Mouse (Mus musculus) neural tube, embryonic 14.5 days (tissue): Measurements from ENCODE around the gene Crls1. TPM values are rescaled to one million over a fixed set of nuclear protein-coding genes. Genes with fewer than 3 reads are reported as not detected.
A peak's percentile ranks its signal among the peaks of the same experiment; 100 is the strongest.

Experiments
- ATAC-seq: fragments of 200-750 bp; cut with Nextera tagmentation; 2 replicates; pipeline ENCODE4 v1.8.0; 2017; ENCODE audit warnings: low read depth, mild to moderate bottlenecking, moderate TSS enrichment, moderate library complexity
- H3K27ac ChIP-seq: fragments of 300-500 bp; sonication (generic); 2 replicates; pipeline ENCODE4 v1.5.1; 2014; ENCODE audit warnings: low read depth, mild to moderate bottlenecking, control low read depth, low read length, moderate library complexity, mixed read lengths
- H3K27me3 ChIP-seq: fragments of 300-500 bp; sonication (generic); 2 replicates; pipeline ENCODE4 v1.6.1; 2014; ENCODE audit warnings: low read length; ENCODE audit not compliant: control insufficient read depth, insufficient read depth
- H3K36me3 ChIP-seq: fragments of 300-500 bp; sonication (generic); 2 replicates; pipeline ENCODE4 v1.6.1; 2014; ENCODE audit warnings: low read length, mixed read lengths; ENCODE audit not compliant: control insufficient read depth, insufficient read depth
- H3K4me1 ChIP-seq: fragments of 300-500 bp; sonication (generic); 2 replicates; pipeline ENCODE4 v1.6.1; 2014; ENCODE audit warnings: low read length; ENCODE audit not compliant: control insufficient read depth, insufficient read depth
- H3K4me2 ChIP-seq: fragments of 300-500 bp; sonication (generic); 2 replicates; pipeline ENCODE4 v1.6.1; 2014; ENCODE audit warnings: mild to moderate bottlenecking, low read depth, low read length, control low read depth
- H3K4me3 ChIP-seq: fragments of 300-500 bp; sonication (generic); 2 replicates; pipeline ENCODE4 v1.5.1; 2014; ENCODE audit warnings: low read depth, low read length, control low read depth, mixed read lengths
- H3K9ac ChIP-seq: fragments of 300-500 bp; sonication (generic); replicated peaks from 2 replicates; pipeline ENCODE4 v1.6.1; 2014; ENCODE audit warnings: low read depth, mild to moderate bottlenecking, control low read depth, low read length, mixed read lengths
- H3K9me3 ChIP-seq: fragments of 300-500 bp; sonication (generic); 2 replicates; pipeline ENCODE4 v1.6.1; 2016; ENCODE audit warnings: low read length; ENCODE audit not compliant: control insufficient read depth
- WGBS: fragments of 180-500 bp; shearing (Covaris S2); extraction: QIAGEN DNeasy Blood & Tissue Kit; methylation state at CpG from one replicate; pipeline ENCODE4 v1.1.7; 2014; 5-methylcytosine and 5-hydroxymethylcytosine counted together
- polyA plus RNA-seq: library from polyadenylated mRNA; unstranded; fragments of >200 nt; fragmentation: Nextera tagmentation; extraction: Ambion mirVana; gene quantifications from 2 replicates; pipeline ENCODE4 v1.2.1, GENCODE M21; 2014

Crls1 gene
- polyA plus RNA-seq = 11.3 and 11.6 TPM in 2 replicates

DNA sequence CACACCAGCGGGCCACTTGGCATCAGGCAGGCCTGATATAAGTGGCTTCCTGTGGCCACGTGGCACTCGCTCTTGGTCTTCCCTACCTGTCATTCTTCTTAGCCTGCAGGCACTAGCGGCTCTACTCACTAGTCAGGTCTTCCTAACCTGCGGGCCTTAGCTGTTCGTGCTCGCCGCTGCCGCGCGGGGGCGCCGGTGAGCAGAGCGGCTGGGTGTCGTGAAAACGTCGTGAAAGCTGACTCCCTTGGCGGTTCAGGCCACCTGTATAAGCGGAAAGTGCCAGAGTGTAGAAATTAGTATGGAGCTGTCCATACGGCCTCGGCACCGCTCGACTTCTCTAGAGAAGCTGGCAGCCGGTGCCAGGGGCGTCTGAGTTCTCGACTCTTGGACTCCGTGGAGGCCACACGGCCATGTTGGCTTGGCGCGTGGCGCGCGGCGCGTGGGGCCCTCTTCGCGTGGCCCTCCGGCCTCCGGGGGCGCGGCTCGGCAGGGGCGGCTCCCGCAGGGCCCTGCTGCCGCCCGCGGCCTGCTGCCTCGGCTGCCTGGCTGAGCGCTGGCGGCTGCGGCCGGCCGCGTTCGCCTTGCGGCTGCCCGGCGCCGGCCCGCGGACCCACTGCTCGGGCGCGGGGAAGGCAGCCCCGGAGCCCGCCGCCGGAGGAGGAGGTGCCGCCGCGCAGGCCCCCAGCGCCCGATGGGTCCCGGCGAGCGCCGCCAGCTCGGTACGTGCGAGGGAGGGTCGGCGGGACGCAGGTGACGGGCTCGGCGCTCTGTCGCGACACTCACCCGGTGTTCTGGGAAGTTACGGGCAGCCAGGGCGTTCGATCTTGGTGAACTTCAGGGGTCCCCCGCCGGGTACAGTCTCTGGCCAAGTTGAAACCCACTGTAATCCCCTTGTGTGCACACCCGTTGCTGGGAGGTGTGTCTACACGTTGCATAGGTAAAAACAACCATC is at the start of gene Crls1:
Gene Crls1, plus strand, starts transcription at position 260 of the 952 bp plus-strand sequence.
- H3K4me3 ChIP-seq = peak within 1 kb of the TSS; percentile 91

DNA sequence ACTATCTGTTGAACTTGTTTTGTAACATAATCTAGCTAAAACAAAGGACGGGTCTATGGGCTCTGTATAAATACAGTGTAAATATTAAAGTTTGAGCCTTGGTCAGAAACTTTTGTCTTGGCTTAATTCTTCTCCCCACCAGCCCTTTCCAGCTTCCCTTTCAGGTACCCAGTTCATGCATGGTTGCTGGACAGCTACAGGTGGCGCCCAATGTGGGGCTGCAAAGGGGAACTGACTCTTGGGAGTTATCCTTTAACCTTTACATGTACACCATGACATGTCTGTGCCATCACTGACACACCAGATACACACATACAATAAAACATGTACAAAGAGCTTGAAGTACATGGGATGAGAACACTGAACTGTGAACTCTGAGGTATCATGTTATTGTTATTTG is 43.5 kb upstream of the Crls1 start:
- Histone ChIP-seq H3K4me3 (no peak overlapping the region), H3K4me1 (no peaks in the 10 kb centered on the region), H3K4me2 (no peak overlapping the region), H3K27ac (no peak overlapping the region), H3K27me3 (no peaks in the 10 kb centered on the region), H3K9me3 (no peaks in the 10 kb centered on the region), H3K9ac (no peak overlapping the region), H3K36me3 (peaks cover 34% of the 10 kb centered on the region)
- ATAC-seq = no peak
- WGBS = 90% methylated on average over 2 of the region's 2 CpGs

More for the DNA sequence above, at the start of gene Crls1:
- Histone ChIP-seq H3K4me2 (peak within 1 kb of the TSS; percentile 83), H3K4me1 (peaks cover 16% of the 10 kb centered on the region), H3K9me3 (no peaks in the 10 kb centered on the region), H3K27me3 (no peaks in the 10 kb centered on the region), H3K9ac (peak within 1 kb of the TSS; percentile 87), H3K36me3 (peaks cover 10% of the 10 kb centered on the region), H3K27ac (peak within 1 kb of the TSS; percentile 77)
- WGBS = 1% methylated on average over 70 of the region's 96 CpGs
- peak; percentile 95 for ATAC-seq

DNA sequence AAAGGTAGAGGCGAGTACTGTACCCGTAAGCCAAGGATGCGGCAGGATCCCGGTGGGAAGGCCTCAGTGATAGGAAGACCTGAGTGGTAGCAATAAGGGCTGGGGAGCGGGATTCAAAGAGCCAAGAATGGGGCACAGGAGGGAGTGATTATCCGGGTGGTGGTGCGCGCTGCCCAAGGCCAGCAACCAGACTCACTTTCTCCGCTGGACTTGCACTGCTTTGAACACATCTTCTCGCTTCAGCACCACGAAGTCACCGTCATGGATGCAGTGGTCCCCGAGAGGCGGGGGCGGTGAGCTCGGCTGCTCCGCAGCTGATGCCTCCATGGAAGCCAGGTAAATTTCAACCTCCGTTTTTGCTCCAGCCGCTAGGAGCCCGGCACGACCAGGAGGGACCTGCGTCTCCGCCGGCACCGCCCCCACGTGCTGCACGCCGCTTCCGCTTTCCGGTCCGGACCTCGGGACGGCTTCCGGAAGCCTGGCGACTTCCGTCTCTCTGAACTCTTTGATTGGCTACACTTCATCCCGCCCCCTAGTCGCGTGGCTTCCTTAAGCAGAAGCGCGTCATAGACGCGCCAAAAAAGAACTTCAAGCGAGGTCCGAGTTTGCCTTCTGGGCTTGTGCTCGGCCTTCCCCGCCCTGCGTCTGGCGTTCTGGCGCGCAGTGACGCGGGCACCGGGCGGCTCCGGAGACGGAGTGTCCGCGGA is 30.7 kb upstream of the Crls1 start, which contains the start of the genes Trmt6 and Mcm8:
Gene Trmt6, minus strand, starts transcription at position 448 of the 707 bp plus-strand sequence.
Gene Mcm8, plus strand, starts transcription at position 534 of the 707 bp plus-strand sequence.
- WGBS = under 1% methylated on average over 59 of the region's 59 CpGs
- no peaks in the 10 kb centered on the region for H3K9me3 ChIP-seq
- peak within 1 kb of the TSS; percentile 44; the same call in 1 of the 2 replicates for H3K27ac ChIP-seq
- peak within 1 kb of the TSS; percentile 82 for H3K4me2 ChIP-seq
- peak within 1 kb of the TSS; percentile 64 for H3K9ac ChIP-seq
- peak; percentile 100 for ATAC-seq
- no peaks in the 10 kb centered on the region for H3K27me3 ChIP-seq
- peaks cover 8% of the 10 kb centered on the region; the same call in 1 of the 2 replicates for H3K36me3 ChIP-seq
- peaks cover 10% of the 10 kb centered on the region for H3K4me1 ChIP-seq
- H3K4me3 ChIP-seq = peak within 1 kb of the TSS; percentile 78

DNA sequence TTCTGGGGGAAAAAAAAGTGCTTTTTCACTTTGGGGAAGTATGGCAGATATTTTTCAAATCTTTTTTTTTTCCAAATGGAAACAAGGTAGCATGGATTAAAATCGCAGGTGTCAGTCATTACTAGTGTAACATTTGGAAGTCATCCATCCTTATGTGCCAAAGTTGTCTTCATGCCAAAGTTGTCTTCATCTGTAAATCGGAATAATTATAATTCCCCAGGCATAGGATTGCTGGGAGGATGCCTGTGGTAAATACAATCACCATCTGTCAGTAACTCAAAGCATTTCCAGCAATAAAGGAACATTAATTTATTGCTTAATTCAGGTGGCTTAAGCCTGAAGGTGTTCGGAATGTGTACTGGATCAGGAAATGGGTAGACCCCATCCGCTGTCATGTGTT is 5.4 kb upstream of the Crls1 start:
- Histone ChIP-seq H3K4me3 (no peak overlapping the region), H3K4me2 (no peak overlapping the region), H3K27ac (no peak overlapping the region), H3K36me3 (no peaks in the 10 kb centered on the region), H3K4me1 (peaks cover 2% of the 10 kb centered on the region; the same call in 1 of the 2 replicates), H3K27me3 (no peaks in the 10 kb centered on the region), H3K9ac (no peak overlapping the region), H3K9me3 (no peaks in the 10 kb centered on the region)
- 93% methylated on average over 4 of the region's 4 CpGs for WGBS
- no peak for ATAC-seq

DNA sequence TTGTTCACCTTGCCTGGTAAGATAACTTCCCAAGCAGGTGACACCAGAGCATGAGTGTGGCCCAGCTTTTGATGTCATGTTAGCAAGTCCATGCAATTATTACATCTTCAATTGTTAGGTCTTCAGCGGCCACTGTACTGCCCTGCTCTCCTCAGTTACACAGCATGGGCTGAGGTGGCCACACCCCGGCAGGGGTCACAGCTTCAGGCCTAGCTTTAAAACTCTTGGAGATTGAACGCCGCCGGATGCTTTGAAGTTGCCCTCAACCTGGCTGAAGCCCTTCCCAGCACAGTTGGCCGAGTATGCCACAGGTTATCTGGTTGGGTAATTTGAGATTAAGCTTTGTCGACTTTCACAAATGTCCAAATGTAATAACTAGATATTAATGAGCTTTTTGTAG is 1.1 kb downstream of the Crls1 start:
- H3K27ac ChIP-seq = no peak overlapping the region
- peak overlapping the region; percentile 91 for H3K4me3 ChIP-seq
- no peaks in the 10 kb centered on the region for H3K27me3 ChIP-seq
- no peak for ATAC-seq
- no peaks in the 10 kb centered on the region for H3K9me3 ChIP-seq
- H3K9ac ChIP-seq = peak overlapping the region; percentile 87
- H3K4me2 ChIP-seq = peak overlapping the region; percentile 83
- peaks cover 16% of the 10 kb centered on the region for H3K4me1 ChIP-seq
- WGBS = 38% methylated on average over 7 of the region's 7 CpGs
- H3K36me3 ChIP-seq = peaks cover 13% of the 10 kb centered on the region

DNA sequence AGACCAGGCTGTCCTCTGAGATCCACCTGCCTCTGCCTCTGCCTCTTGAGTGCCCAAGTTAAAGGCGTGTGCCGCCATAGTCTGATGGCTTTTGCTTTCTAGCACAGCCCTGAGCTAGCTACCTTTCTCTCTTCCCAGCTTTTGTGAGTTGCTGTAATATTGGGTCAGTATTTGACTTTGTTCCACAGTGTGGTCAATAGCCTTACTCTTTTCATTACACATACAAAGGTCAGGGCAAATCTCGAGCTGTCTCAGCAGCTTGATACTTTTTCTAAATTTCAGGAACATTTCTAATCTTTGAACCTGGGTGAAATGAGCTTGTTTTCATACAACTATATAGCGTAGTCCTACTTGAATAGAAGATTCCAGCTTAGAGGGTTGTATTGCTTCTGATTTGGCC is 1.9 kb downstream of the Crls1 start:
- H3K9ac ChIP-seq = no peak overlapping the region
- H3K4me1 ChIP-seq = peaks cover 16% of the 10 kb centered on the region
- peak overlapping the region; percentile 83; the same call in 1 of the 2 replicates for H3K4me2 ChIP-seq
- no peak overlapping the region for H3K4me3 ChIP-seq
- no peaks in the 10 kb centered on the region for H3K9me3 ChIP-seq
- ATAC-seq = no peak
- H3K27me3 ChIP-seq = no peaks in the 10 kb centered on the region
- no peak overlapping the region for H3K27ac ChIP-seq
- 92% methylated on average over 4 of the region's 4 CpGs for WGBS
- peaks cover 13% of the 10 kb centered on the region for H3K36me3 ChIP-seq

DNA sequence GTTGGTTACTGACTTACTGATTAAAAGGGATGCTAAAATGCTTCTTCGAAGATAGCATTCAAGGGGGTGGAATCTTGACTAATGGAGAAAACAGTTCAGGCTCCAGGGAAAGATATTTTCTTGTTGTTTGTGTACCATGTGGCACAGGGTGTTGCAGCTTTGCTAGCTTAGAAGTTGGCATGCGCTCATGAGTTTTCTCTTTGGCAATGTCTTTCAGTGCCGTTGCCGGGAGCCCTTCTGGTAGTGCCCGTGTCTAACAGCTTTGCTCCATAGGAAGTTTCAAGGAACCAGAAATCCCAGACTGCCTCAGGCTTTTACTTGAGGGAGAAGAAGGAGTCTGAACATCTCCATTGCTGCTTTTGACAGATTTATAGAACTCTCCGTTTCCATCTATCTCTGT is 2.7 kb downstream of the Crls1 start:
- H3K4me3 ChIP-seq = no peak overlapping the region
- no peak overlapping the region for H3K9ac ChIP-seq
- no peak overlapping the region for H3K27ac ChIP-seq
- peaks cover 13% of the 10 kb centered on the region for H3K36me3 ChIP-seq
- peaks cover 16% of the 10 kb centered on the region for H3K4me1 ChIP-seq
- H3K4me2 ChIP-seq = no peak overlapping the region
- H3K9me3 ChIP-seq = no peaks in the 10 kb centered on the region
- WGBS = 86% methylated on average over 6 of the region's 6 CpGs
- no peaks in the 10 kb centered on the region for H3K27me3 ChIP-seq
- ATAC-seq = no peak

DNA sequence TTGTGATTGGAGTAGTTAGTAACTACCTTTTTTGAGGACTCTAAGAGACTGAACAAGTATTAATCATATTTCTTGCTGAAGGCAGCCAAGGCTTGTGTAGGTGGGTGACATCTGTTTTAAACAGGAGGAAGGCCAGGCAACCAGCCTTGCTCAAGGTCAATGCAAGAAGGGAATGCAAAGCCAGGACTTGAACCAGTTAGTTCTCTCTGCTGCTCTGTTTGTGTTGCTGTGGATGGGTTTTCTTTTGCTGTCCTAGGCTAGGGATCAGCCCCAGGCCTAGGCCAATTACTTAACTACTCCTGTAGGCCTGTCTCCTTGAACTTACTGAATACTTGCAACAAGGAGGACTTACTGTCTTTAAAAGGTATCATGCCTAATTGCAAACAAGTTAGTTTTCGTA is 6.6 kb downstream of the Crls1 start:
- Histone ChIP-seq H3K27me3 (no peaks in the 10 kb centered on the region), H3K4me3 (no peak overlapping the region), H3K9me3 (no peaks in the 10 kb centered on the region), H3K27ac (no peak overlapping the region), H3K36me3 (peaks cover 13% of the 10 kb centered on the region), H3K9ac (no peak overlapping the region), H3K4me2 (no peak overlapping the region), H3K4me1 (peaks cover 4% of the 10 kb centered on the region)
- no peak for ATAC-seq
- WGBS = 98% methylated on average over 1 of the region's 1 CpGs
